Mouse (Mus musculus) retina, postnatal 7 days (tissue): Measurements from ENCODE around the gene Unc5cl.

Experiments
- DNase-seq: peaks from one replicate; pipeline ENCODE4 v3.0.0-alpha.2; 2012; ENCODE audit warnings: low read depth, low spot score

Gene Unc5cl

DNA sequence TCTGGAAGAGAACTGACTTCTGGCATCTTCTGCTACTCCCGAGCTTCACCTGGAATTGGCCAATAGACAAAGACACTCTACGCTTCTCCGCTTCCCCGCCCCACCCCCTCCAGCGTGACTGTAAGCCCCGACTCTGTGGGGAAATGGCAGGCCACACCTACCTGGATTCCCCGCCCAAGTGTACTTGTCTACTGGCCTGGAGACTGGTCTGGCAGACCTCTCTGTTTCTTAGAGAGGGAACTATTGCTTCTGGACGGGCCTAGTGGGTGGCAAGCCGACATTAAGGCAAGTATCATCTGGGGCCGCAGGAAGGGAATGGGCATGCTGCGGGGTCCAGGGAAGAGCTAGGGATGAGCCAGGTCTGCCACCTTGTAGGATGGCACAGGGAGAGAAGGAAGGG lies at the start of gene Unc5cl:
TSS of gene Unc5cl (plus strand) at position 214 of the 400 bp plus-strand sequence.
- DNase-seq, result no peak

DNA sequence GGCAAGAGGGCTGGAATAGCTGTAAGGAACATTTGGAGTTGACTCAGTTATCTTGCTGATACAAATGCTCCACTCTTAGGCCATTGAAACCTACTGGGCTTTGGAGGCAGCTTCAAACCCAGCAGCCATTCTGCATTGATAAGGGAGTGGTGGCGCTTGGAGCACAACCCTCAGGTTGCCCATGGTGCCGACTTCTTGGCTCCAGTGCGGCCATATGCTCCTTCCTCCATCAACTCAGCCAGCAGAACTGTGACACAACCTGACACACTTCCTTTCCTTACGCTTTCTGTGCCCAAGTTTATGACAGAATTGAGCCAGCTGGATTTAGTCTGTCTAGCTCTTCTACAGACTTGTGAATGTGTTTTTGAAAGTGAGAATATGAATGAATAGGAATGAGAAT lies 47.5 kb upstream of the Unc5cl start:
- DNase-seq, result no peak

DNA sequence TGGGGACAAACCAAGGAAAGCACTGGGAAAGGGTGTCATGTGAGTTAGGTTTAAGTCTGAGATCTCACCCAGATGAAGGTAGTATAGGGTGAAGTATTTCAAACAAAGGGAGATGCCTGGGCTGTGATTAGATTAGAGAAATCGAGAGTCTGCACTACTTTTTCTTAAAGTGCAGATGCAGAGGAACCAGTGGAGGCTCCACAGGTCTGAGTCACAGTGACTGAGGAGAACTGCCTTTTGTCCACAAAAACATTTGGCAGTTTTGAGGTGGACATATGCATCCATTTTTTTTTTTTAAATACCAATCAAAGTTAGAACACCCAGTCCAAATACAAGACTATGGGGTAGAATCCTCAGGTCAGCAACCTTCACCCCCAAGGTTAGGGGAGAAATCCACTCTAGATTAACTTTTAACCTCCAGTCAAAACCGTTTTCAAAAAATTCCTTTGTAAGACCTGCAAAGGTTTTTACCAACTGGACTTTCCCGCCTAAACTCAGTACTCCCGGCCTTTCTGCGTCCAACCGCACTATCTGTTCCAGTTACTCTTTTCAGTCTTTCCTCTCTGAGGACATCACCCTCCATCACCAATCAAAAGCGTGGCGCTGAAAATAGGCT lies 46.7 kb upstream of the Unc5cl start:
- no peak for DNase-seq

DNA sequence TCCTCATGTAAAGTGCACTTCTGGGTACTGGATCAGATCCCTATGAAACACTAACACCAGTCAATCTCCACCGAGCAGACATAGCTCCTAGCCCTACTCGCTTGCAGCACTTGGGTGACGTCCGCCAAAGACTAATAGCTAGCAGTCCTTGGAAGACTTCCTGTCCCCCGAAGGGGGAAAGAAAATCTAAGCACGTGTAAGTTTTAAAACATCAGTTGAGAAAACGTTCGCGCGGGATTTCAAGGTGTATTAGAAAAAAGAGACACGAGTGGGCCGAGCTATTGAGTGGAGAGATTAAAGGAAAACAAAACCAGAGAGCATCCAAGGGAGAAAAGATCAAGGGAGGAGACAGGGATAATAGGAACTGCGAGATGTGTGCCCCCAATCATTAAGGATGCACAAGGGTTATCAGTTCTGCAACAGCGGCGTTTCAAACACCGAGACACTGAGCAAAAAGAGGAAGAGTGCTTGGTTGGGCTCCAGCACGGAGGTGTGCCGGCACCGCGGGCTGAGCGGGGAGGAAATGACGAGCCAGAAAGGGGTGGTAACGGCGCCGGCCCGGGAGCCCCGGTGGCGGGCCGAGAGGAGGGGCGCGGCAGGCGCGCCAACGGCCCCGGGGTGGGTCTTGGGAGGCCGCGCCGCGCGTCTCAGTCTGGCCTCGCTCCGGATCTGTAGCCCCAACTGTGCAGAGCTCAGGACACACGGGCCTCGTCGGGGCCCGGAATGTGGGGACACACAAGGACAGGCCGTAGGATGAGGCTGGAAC lies 46.0 kb upstream of the Unc5cl start:
- no peak for DNase-seq

DNA sequence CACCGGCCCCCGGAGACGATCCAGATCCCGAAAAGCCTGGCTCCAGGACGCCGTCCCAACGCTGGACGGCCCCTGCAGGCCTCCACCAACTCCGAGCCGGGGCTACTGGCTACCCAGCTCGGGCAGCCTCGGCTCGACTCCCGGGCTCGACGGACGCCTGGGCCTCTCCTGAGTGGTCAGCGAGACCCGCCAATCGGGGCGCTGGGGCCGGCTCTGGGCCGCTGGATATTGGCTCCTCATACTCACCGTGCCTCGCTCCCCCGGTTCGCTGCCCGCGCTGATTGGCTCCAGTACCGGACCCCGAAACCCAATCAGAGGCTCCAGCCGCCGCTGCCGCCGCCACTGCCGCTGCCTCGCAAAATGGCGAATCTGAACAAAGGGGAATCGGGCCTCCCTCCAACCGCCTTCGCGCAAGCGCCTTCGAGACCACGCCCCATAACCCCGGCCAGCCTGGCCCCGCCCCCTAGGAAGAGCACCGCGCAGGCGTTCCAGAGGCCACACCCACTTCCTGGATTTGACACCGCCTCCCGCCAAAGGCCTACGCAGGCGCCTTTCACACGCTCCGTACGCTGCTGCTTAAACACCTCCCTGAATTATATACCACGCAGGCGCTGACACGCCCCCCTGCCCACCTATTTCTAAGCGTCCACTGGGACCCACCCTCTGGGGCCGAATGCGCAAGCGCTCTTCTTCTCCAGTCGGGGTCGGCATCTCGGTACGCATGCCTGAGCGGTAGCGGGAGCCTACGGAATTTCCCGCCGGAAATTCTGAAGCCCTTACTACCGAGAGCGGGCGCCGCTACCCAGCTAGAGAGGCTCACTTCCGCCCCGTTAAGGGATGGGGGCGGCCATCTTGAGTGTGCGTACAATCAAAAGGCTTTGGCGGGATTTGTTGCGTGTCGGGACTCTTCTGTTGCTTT lies 45.1 kb upstream of the Unc5cl start, which contains the start of the genes Nfya and Oard1:
TSS of gene Nfya (minus strand) at position 527 of the 919 bp plus-strand sequence.
TSS of gene Oard1 (plus strand) at position 635 of the 919 bp plus-strand sequence.
- DNase-seq, result peak; percentile 99

DNA sequence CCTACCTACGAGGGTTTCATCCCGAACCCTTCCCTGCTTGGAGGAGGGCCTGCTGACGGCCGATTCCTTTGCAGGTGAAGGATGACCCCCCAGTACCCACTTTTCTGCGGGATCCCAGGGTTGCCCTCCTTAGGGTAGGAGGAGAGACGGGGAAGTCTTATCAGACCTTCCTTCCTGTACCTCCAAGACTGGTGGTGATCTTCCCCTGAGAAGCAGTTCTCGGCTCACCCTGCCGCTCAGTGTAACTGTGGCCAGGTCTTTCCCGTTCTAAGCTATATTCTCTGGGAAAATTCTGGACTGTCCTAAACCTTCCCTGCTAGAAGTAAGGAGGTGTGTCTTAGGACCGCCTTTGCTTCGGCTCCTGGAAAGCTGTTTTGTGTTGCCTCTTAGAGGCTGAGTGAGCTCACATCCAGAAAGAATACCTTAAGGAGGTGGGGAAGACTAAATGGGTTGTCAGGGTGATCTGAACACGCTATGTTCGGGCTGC lies 44.4 kb upstream of the Unc5cl start:
- no peak for DNase-seq

DNA sequence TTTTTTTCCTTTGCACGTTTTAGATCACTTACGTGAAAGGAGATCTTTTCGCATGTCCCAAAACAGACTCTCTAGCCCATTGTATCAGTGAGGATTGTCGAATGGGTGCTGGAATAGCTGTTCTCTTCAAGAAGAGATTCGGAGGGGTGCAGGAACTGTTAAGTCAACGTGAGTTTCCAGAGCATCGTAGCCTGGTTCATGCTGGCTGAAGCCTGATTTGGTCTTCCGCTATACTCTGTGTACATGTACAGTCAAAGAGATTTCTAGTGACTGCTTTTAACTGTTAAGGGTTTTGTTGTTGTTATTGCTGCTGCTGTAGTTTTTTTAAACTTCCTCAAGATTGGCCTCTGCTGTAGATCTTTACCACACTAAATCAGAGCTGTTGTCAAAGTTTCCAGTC lies 43.5 kb upstream of the Unc5cl start:
- DNase-seq, result no peak

DNA sequence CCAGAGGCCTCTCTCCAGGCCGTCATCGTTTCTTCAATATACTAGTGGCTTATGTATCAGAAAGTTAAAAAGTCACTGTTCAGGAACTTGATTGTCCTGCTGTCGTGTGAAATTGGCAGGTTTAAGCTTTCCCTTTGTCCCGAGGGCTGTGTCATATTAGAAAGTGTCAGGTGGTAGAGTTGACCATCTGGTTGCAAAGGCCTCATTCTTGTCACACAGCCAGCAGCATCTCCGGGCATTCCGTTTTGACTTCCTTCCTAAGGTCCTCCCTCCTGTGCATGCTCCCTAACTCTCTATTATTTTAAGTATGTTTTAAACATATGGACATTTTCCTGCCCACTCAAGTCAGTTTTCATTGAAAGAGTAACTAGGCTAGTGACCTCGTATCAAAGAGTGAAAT lies 38.7 kb upstream of the Unc5cl start:
- no peak for DNase-seq

DNA sequence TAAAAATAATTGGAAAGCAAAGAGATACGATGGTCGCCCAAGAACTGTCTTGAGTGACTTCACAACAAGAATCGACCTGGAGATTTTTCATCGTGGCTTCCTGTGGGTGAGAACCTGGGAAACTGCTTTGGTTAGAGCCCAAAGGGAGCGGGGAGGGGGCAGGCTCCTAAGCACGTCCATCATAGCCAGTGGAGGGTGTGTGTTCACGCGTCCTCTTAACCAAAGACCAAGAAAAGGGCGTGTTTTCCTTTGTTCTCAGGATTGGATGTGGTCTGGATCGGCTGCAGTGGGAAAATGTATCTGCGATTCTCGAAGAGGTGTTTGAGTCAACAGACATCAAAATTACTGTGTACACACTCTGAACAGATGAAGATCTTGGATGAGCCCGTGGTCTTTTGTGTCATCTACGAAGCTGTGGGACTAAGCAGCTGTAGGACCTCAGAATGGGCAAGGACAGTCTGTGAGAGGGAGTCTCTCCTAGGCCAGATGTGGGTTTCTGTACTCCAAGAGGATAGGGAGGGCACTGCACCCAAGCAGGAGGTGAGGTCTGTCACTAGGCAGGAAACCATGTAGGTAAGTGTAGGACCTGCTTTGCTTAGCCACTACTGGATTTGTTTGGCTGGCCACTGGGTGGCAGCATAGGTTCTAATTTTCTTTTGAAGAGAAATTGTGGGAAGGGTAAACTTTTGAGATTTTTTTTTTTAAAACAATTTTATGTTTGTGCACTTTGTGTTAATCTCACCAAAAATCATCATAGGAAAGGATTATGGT lies 38.1 kb upstream of the Unc5cl start:
- DNase-seq, result no peak

DNA sequence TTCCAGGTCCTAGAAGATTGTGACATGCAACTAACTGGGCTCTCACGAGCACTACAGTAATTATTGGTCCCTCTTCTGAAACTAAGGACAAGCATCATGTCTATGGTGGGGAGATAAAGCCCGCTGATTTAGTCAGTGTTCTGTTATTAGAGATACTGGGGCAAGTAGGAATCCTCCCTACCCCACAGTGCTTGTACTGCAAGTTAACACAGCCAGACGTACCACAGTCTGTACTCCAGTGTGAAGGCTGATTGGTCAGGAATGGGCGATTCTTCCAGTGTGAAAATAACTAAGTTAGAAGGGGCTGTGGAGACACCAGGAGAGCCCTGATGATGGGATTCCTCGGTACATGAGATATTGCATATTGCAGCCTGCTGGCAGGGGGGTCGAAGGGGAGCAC lies 37.2 kb upstream of the Unc5cl start:
- no peak for DNase-seq

DNA sequence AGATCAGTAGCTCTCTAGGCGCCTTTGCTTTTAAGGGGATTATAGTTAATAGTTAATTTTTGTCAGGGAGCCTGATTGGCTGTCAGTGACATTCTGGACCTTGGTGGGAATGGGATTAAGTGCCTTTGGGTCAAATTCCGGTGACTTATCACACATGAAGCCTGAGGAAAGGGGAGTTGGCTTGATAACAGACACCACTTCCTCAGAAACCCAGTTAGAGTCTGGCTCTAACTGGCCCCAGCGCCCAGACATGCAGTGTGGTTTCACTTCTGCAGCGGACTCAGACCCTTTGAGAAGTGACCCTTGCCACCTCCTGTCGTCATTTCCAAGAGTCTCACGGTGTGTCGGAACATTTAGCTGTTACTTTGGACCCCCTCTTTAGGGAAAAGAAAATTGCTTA lies 36.5 kb upstream of the Unc5cl start:
- DNase-seq, result no peak

DNA sequence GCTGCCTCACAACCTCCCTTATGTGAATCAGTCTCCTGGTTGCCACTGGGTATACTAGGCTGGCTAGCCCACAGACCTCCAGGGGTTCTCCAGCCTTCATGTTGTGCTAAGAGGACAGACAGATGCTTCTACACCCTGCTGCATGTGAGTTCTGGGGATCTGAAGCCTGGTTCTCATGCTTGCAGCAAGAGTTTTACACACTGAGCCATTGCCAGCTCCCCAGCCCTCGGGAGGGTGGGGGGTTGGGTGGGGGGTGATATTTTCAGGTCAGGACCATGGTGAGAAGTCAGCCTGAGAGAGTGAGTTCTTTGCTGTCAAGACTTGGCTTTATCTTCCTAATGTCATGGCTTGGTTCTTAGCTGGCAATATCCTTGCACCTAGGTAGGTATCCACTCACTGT lies 35.9 kb upstream of the Unc5cl start:
- no peak for DNase-seq

DNA sequence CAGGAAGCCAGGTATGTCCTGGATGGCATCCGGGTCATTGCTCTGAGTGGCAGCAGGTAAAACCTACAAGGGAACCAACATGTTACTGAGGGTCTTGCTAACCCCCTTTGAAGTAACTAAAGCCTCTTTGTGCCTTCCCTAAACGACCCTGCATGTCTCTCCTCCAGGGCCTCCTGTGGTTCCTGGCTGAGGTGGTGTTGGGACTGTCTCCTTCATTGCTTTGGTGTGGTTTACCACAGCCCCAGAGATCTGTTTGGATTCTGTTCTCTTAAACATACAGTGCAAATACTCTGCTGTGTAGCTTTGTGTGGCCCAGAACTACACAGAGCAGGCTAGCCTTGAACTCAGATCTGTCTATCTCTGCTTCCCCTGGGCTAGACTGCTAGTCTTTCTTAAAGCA lies 35.1 kb upstream of the Unc5cl start:
- DNase-seq, result no peak

DNA sequence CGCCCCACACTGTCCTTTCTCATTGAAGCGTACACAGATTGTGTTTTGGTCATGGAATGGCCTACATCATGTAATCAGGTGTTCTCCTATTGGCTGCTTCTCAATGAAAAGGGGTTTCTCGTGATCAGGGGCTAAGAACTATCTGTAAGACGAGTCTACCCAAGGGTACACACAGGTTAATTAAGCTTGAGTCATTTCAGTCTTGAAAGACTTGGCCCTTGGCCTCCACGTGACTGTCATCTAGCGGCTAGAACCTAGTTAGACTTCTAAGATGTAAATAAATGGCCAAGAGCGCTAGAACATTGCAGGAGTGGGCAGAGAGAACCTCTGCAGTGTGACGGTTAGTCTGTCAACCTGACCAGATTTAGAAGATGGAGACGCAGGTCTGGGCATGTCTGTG lies 30.5 kb upstream of the Unc5cl start:
- no peak for DNase-seq

DNA sequence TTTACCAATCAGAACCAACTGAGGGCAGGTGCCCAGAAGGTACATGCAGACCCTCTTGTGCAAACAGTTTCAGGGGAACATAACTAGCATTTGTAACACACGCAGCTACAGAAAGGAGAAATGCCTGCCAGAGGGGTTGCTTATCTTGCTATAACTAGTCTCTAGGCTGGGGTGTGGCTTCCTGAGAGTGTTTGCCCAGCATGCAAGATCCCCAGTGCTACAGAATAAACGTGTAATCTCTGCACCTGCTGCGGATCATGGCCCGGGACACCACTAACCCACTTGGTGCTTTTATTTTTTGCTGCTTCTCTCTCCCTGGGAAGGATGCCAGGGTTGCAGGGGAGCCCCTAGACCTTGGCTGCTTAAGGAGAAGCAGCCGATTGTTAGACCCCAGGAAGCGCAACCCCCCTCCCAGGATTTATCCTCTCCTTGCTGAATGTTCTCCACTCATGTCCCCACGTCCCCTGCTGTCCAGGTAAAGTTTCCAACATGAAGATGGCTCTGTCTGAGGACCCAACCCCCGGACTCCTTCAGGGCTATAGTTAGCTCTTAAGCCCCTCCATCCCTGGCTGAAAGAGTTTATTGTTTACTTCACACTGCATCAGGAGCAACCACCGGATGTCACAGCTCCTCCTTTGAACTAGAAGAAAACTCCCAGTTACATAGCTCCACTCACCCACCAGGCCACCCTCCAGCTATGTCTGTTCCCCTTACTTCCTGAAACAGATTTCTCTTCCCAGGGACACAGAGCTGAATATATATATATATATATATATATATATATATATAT lies 28.7 kb upstream of the Unc5cl start:
- DNase-seq, result no peak

DNA sequence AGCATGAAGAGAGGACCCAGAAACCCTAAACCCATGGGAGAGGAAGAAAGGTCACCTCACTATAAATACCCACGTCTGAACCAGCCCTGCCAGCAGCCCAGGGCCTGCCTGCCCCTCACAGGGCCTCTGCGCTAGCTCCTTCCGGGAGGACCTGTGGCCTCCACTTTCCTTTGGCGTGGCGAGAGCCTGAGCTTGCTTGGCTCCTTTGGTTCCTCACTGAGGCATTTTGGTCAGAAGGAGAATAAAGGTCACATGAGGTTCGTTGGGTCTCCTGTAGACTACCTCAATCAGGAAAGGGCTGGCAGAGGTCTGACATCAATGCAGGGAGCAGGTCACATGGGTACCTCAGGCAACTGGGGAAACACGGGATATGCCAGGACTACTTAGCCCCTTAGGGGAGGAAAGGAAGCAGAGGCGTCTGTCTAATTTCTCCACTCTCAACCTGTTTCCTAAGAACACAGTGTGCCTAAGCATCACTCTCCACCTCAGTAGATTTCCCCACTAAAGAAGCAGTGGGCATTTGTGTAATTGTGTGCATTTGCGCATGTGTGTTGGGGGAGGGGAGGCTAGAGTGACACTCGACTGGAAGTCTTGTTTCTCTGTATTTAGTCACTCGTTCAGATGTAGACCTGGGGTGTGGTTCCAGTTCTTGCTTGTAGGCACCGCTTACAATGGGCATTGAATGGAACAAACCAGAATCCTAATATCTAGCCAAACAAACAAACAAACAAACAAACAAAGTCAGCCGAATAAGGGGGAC lies 27.5 kb upstream of the Unc5cl start:
- no peak for DNase-seq

DNA sequence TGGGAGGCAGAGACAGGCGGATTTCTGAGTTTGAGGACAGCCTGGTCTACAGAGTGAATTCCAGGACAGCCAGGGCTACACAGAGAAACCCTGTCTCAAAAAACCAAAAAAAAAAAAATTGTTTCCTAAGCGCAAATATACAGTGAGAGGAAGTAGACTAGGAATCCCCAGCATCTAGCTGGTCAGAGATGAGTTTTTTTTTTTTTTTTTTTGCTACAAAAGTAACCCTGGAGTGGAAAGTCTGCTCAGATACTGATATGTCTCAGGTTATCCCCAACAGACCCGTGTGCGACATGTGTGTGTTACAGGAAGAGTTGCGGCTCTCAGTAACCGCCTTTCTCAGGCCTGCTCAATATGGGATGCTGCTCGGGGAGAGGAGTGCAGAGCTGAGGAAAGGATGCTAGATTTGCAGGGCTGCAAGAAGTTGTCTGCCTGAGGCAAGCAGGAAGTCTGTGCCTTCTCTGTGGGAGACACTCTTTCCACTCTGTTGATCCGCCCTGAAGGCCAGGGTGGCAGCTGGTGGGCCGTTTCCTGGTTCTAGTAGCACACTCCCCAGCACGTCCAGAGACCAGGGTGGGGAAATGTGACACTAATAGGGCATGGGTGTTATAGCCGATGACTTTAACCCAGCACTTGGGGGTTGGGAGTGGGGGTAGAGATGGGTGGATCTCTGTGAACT lies 26.7 kb upstream of the Unc5cl start:
- no peak for DNase-seq

DNA sequence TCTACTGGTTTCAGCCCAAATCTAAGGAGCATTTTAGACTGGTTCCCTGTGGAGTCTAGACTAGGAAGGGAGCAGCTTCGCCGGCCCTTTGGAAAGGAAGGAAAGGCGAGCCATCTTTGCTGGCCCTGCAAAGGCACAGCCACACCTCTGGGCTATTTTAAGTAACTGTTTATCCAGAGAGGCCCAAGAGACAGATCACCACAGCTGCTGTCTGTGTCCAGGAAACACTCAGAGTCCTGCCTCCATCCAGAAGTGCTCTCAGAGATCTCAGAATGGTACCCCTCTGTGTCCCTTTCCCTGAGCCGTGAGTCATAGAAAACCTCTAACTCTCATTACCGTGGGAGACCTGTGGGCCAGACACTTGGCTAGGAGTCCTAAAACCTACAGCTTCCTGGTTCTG lies 24.3 kb upstream of the Unc5cl start:
- no peak for DNase-seq

DNA sequence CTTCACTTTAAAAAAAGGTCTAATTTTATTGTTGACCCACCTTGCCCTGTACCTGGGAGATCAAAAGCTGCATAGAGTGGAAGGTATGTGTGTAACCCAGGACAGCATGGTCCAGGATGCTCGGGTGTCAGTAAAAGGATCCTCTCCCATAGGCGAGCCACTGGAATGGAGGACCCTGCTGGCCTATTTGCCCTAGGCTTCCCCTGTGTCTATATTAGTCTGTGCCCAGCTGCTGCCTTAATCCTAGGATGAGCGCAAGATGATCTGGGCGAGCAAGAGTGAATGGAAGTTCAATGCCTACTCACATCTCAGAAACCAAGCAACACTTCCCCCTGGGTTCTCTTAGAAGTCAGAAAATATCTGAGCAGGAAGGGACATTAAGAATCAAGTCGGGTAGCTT lies 23.6 kb upstream of the Unc5cl start:
- no peak for DNase-seq
